Mouse (Mus musculus) liver, adult 2 months (tissue): ENCODE data around the gene Kcnj6. TPM values are rescaled to one million over a fixed set of nuclear protein-coding genes. Genes with fewer than 3 reads are reported as not detected.

Experiments
- DNase-seq: peaks from one replicate; pipeline ENCODE4 v3.0.0-alpha.2; 2011; ENCODE audit warnings: low read depth, low spot score; ENCODE audit errors: extremely low read depth
- H3K27ac ChIP-seq: fragments of 200-500 bp; replicated peaks from 2 replicates; pipeline ENCODE4 v1.5.1; 2012; ENCODE audit warnings: low read depth, mild to moderate bottlenecking, control low read depth, inconsistent platforms, low read length; ENCODE audit not compliant: insufficient read depth
- H3K27me3 ChIP-seq: fragments of 200-500 bp; 2 replicates; pipeline ENCODE4 v1.6.1; 2012; ENCODE audit warnings: mild to moderate bottlenecking, moderate library complexity, low read length, inconsistent platforms; ENCODE audit not compliant: control insufficient read depth, insufficient read depth
- H3K36me3 ChIP-seq: fragments of 200-500 bp; 2 replicates; pipeline ENCODE4 v1.6.1; 2012; ENCODE audit warnings: low read length, inconsistent platforms; ENCODE audit not compliant: control insufficient read depth, insufficient read depth
- H3K4me1 ChIP-seq: fragments of 200-500 bp; 2 replicates; pipeline ENCODE4 v1.6.1; 2011; ENCODE audit warnings: low read length; ENCODE audit not compliant: control insufficient read depth, insufficient read depth
- H3K4me3 ChIP-seq: fragments of 200-500 bp; 2 replicates; pipeline ENCODE4 v1.5.1; 2011; ENCODE audit warnings: low read depth, mild to moderate bottlenecking, control low read depth, low read length, moderate library complexity; ENCODE audit not compliant: insufficient read depth
- H3K79me2 ChIP-seq: fragments of 200-500 bp; 2 replicates; pipeline ENCODE4 v1.6.1; 2012; ENCODE audit warnings: inconsistent platforms, mild to moderate bottlenecking, low read length, moderate library complexity; ENCODE audit not compliant: control insufficient read depth, insufficient read depth
- H3K9ac ChIP-seq: fragments of 200-500 bp; 2 replicates; pipeline ENCODE4 v1.6.1; 2012; ENCODE audit warnings: low read depth, mild to moderate bottlenecking, control low read depth, inconsistent platforms, low read length
- CTCF ChIP-seq: fragments of 200-500 bp; IDR thresholded peaks from 2 replicates; pipeline ENCODE4 v1.5.1; 2011; ENCODE audit warnings: low read depth, low read length, control low read depth
- POLR2A ChIP-seq: fragments of 200-500 bp; IDR thresholded peaks from 2 replicates; pipeline ENCODE4 v1.6.1; 2011; ENCODE audit warnings: low read length, control low read depth; ENCODE audit not compliant: insufficient read depth; ENCODE audit errors: extremely low read depth
- whole genome bisulfite sequencing: fragments of 180-500 bp; shearing (Covaris S2); methylation state at CpG from one replicate; pipeline ENCODE4 v1.1.7; 2018; 5-methylcytosine and 5-hydroxymethylcytosine counted together
- polyA plus RNA-seq: library from polyadenylated mRNA; depleted of rRNA; stranded (reverse); fragments of >200 nt; gene quantifications from 2 replicates; pipeline ENCODE4 v1.2.3, GENCODE M21; 2012
- total RNA-seq: library from RNA; depleted of rRNA; stranded (reverse); fragments of >200 nt; gene quantifications from 2 replicates; pipeline ENCODE4 v1.2.3, GENCODE M21; 2014

Gene Kcnj6
- total and polyA plus RNA-seq, 2 experiments, result not detected

DNA sequence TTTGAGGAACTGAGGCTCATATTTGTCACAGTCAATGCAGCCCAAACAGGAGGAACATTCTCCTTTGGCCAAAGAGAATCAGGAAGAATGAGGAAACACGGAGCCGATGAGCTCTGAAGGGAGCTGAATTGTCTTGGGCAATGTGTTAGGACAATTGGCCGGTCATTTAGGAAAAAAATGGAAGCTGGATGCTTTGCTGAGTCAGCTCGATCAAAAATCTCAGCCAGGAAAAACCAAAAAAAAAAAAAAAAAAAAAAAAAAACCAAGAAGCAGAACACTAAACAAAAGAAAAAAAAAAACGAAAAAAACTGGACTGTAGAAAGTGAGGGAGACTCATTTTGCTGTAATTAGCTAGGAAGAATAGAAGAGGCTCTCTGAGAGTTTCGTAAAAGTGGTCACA lies 200.1 kb downstream of the Kcnj6 start:
- DNase-seq, result no peak
- Histone ChIP-seq H3K4me1 (no peaks in the 10 kb centered on the region), H3K27ac (no peak overlapping the region), H3K9ac (no peak overlapping the region), H3K27me3 (no peaks in the 10 kb centered on the region), H3K79me2 (no peaks in the 10 kb centered on the region), H3K4me3 (no peak overlapping the region), H3K36me3 (no peaks in the 10 kb centered on the region)
- WGBS, result 69% methylated on average over 6 of the region's 6 CpGs
- TF ChIP-seq POLR2A (no peak), CTCF (no peak)

GRCm38 (mm10) chr16:94793041-94793440 lies 204.5 kb downstream of the Kcnj6 start:
- no peak for DNase-seq
- H3K4me3 ChIP-seq, result no peak overlapping the region
- no peaks in the 10 kb centered on the region for H3K79me2 ChIP-seq
- WGBS, result 64% methylated on average over 7 of the region's 7 CpGs
- H3K9ac ChIP-seq, result no peak overlapping the region
- no peak overlapping the region for H3K27ac ChIP-seq
- TF ChIP-seq POLR2A (no peak), CTCF (no peak)
- 0 out of 2 replicates have a peak, but pooled peaks cover 2% of the 10 kb centered on the region for H3K27me3 ChIP-seq
- H3K4me1 ChIP-seq, result no peaks in the 10 kb centered on the region
- H3K36me3 ChIP-seq, result no peaks in the 10 kb centered on the region

GRCm38 (mm10) chr16:94789958-94790357 lies 207.5 kb downstream of the Kcnj6 start:
- TF ChIP-seq POLR2A (no peak), CTCF (peak; percentile 71)
- 35% methylated on average over 6 of the region's 6 CpGs for WGBS
- H3K79me2 ChIP-seq, result no peaks in the 10 kb centered on the region
- no peaks in the 10 kb centered on the region for H3K36me3 ChIP-seq
- no peak overlapping the region for H3K9ac ChIP-seq
- no peak overlapping the region for H3K27ac ChIP-seq
- peak; percentile 7 for DNase-seq
- no peaks in the 10 kb centered on the region for H3K4me1 ChIP-seq
- no peak overlapping the region for H3K4me3 ChIP-seq
- 0 out of 2 replicates have a peak, but pooled peaks cover 2% of the 10 kb centered on the region for H3K27me3 ChIP-seq

- no peak for DNase-seq
- TF ChIP-seq POLR2A (no peak), CTCF (no peak)
- H3K36me3 ChIP-seq, result no peaks in the 10 kb centered on the region
- H3K4me1 ChIP-seq, result no peaks in the 10 kb centered on the region
- 0 out of 2 replicates have a peak, but pooled peaks cover 2% of the 10 kb centered on the region for H3K27me3 ChIP-seq
- no peak overlapping the region for H3K9ac ChIP-seq
- no peaks in the 10 kb centered on the region for H3K79me2 ChIP-seq
- WGBS, result 86% methylated on average over 7 of the region's 7 CpGs
- no peak overlapping the region for H3K4me3 ChIP-seq
- H3K27ac ChIP-seq, result no peak overlapping the region
These were observed 208.8 kb downstream of the Kcnj6 start for GRCm38 (mm10) chr16:94788716-94789115.

GRCm38 (mm10) chr16:94788165-94788564 lies 209.3 kb downstream of the Kcnj6 start:
- DNase-seq, result peak; percentile 2
- 7% methylated on average over 16 of the region's 16 CpGs for WGBS
- no peak overlapping the region for H3K27ac ChIP-seq
- TF ChIP-seq CTCF (peak; percentile 91), POLR2A (no peak)
- 0 out of 2 replicates have a peak, but pooled peaks cover 2% of the 10 kb centered on the region for H3K27me3 ChIP-seq
- H3K79me2 ChIP-seq, result no peaks in the 10 kb centered on the region
- H3K9ac ChIP-seq, result no peak overlapping the region
- no peaks in the 10 kb centered on the region for H3K4me1 ChIP-seq
- H3K4me3 ChIP-seq, result no peak overlapping the region
- no peaks in the 10 kb centered on the region for H3K36me3 ChIP-seq

DNA sequence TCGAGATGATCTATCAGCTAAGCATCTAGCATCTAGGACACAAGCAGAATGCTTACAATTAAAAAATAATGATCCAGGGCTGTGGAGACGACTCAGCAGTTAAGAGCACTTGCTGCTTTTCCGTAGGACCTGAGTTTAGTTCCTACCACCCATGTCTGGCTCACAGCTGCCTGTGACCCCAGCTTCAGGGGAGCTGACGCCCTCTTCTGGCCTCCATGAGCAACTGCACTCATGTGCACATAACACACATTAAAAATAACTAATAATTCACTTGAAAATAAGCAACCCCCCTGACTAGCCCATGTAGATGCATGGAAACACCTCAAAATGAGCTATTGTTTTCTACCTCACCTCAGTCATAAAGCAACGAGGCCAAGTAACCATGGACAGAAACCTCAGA lies 211.6 kb downstream of the Kcnj6 start:
- Histone ChIP-seq H3K4me3 (no peak overlapping the region), H3K36me3 (no peaks in the 10 kb centered on the region), H3K27ac (no peak overlapping the region), H3K9ac (no peak overlapping the region), H3K27me3 (0 out of 2 replicates have a peak, but pooled peaks cover 2% of the 10 kb centered on the region), H3K4me1 (no peaks in the 10 kb centered on the region), H3K79me2 (no peaks in the 10 kb centered on the region)
- 67% methylated on average over 5 of the region's 5 CpGs for WGBS
- no peak for DNase-seq
- TF ChIP-seq CTCF (no peak), POLR2A (no peak)
